Mouse (Mus musculus): ENCODE measurements around the gene Amy2a3.
"Not testable (repeated sequence)": the region's sequence is repeated elsewhere in the genome, so short reads cannot be mapped to it uniquely, and the experiment has no call there.

Gene Amy2a3

GRCm38 (mm10) chr3:113323952-113324351, at the start of gene Amy2a3:
Amy2a3 (minus strand) TSS chr3:113324052.
- not testable (repeated sequence) for DNase-seq (ENCODE audit: low read depth, low spot score)

- DNase-seq (ENCODE audit: low read depth, low spot score), result not testable (repeated sequence)
Measured at GRCm38 (mm10) chr3:113356558-113356957, 32.7 kb upstream of the Amy2a3 start, which contains the start of gene Amy2a2. Amy2a2 (minus strand) TSS chr3:113356658.

GRCm38 (mm10) chr3:113345484-113345883, 21.6 kb upstream of the Amy2a3 start:
- not testable (repeated sequence) for DNase-seq (ENCODE audit: low read depth, low spot score)

- not testable (repeated sequence) for DNase-seq (ENCODE audit: low read depth, low spot score)
Measured at GRCm38 (mm10) chr3:113312937-113313336, 10.9 kb downstream of the Amy2a3 start.

GRCm38 (mm10) chr3:113291349-113291748, 32.5 kb downstream of the Amy2a3 start, which contains the start of gene Amy2a4:
Amy2a4 (minus strand) TSS chr3:113291449.
- not testable (repeated sequence) for DNase-seq (ENCODE audit: low read depth, low spot score)

GRCm38 (mm10) chr3:113280285-113280684, 43.6 kb downstream of the Amy2a3 start:
- not testable (repeated sequence) for DNase-seq (ENCODE audit: low read depth, low spot score)

GRCm38 (mm10) chr3:113279586-113279985, 44.3 kb downstream of the Amy2a3 start:
- not testable (repeated sequence) for DNase-seq (ENCODE audit: low read depth, low spot score)

Measured in ZHBTc4 (cell line).